8 mouse cellular contexts compared by ENCODE assay signal in the genomic region with DNA sequence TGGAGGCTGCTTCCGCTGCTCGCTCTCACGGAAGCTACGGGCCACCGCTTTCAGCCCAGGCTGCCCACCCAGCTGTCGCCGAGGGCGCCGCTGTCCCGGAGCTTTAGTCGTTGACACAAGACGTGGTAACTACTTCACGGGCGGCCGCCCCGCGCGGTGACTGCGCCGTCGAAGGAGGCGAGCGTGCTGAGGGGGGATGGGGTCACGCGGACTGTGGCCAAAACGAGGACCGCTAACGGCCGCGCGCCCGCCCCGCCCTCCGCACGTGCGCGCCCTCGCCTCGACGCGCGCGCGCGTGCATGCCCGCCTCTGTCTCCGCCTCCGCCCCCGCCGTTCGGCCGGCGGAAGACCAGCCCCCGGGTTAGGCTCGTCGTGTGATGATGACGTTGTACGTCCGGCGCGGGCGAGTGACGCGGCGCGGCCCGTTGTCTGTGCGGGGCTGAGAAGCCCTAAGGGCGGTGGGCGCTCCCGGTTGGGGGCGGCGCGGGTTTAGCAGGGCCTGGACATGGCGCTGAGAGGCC. TPM values are rescaled to one million over a fixed set of nuclear protein-coding genes. Genes with fewer than 3 reads are reported as not detected.
DNase-seq lines count a peak whose midpoint lies in the region; ATAC-seq and TF ChIP-seq lines count a peak whose summit lies in the region.

TSS of gene Phf7 (minus strand) at position 234 of the 521 bp plus-strand sequence.
TSS of gene Bap1 (plus strand) at position 367 of the 521 bp plus-strand sequence.

- peak; percentile 80 for ATAC-seq in CD4-positive, CD25-positive, alpha-beta regulatory T cell, adult 4 months
- peak; percentile 84 for ATAC-seq in erythroid progenitor cell, adult 5-6 weeks (replicated peaks; ENCODE audit: low FRiP score, poor library complexity, severe bottlenecking)
- peak; percentile 87 for ATAC-seq in heart, embryonic 13.5 days (ENCODE audit: extremely low read depth, insufficient number of reproducible peaks, low FRiP score, low TSS enrichment)
- peak; percentile 94 for ATAC-seq in kidney, postnatal 0 days (replicated peaks; ENCODE audit: low FRiP score, low read depth)
- peak; percentile 87 for ATAC-seq in liver, embryonic 11.5 days (replicated peaks; ENCODE audit: low FRiP score)

- H3K4me1 ChIP-seq in brown adipose tissue, adult 24 weeks (ENCODE audit: control insufficient read depth, insufficient read depth, insufficient read length, low read length), result no peaks in the 10 kb centered on the region; the same call in 1 of the 2 replicates
- H3K4me1 ChIP-seq in heart, embryonic 13.5 days, result peaks cover 32% of the 10 kb centered on the region
- 0 out of 2 replicates have a peak, but pooled peaks cover 3% of the 10 kb centered on the region for H3K4me1 ChIP-seq in kidney, postnatal 0 days (replicated peaks; ENCODE audit: insufficient read depth, low read length)
- peaks cover 14% of the 10 kb centered on the region for H3K4me1 ChIP-seq in liver, embryonic 11.5 days (replicated peaks; ENCODE audit: control insufficient read depth, insufficient read depth, low read length)

- peak within 1 kb of the TSS; percentile 87 for H3K4me2 ChIP-seq in heart, embryonic 13.5 days
- peak within 1 kb of the TSS; percentile 83 for H3K4me2 ChIP-seq in kidney, postnatal 0 days (ENCODE audit: low read length)
- peak within 1 kb of the TSS; percentile 81 for H3K4me2 ChIP-seq in liver, embryonic 11.5 days
- peak within 1 kb of the TSS; percentile 90 for H3K4me2 ChIP-seq in myocyte (ENCODE audit: low read depth)

- peak within 1 kb of the TSS; percentile 85 for H3K4me3 ChIP-seq in brown adipose tissue, adult 24 weeks (ENCODE audit: insufficient read depth, low read depth, low read length)
- H3K4me3 ChIP-seq in heart, embryonic 13.5 days, result peak within 1 kb of the TSS; percentile 71
- peak within 1 kb of the TSS; percentile 99 for H3K4me3 ChIP-seq in kidney, postnatal 0 days (replicated peaks; ENCODE audit: low read depth, low read length)
- peak within 1 kb of the TSS; percentile 71 for H3K4me3 ChIP-seq in liver, embryonic 11.5 days (ENCODE audit: low read depth, low read length)
- H3K4me3 ChIP-seq in myocyte, result peak within 1 kb of the TSS; percentile 89

- peak; percentile 96 for DNase-seq in kidney, postnatal 0 days (ENCODE audit: low spot score)
- peak; percentile 97 for DNase-seq in liver, embryonic 11.5 days (ENCODE audit: low spot score)
- DNase-seq in spleen, postnatal 4 days (ENCODE audit: low spot score in 2 of 2), result peak; percentile 95 to 98

- H3ac ChIP-seq in myocyte (ENCODE audit: control insufficient read depth, insufficient read length), result peak within 1 kb of the TSS; percentile 69

- peak within 1 kb of the TSS; percentile 94 for H3K9ac ChIP-seq in heart, embryonic 13.5 days
- H3K9ac ChIP-seq in kidney, postnatal 0 days (ENCODE audit: low read depth, low read length), result peak within 1 kb of the TSS; percentile 99
- H3K9ac ChIP-seq in liver, embryonic 11.5 days (ENCODE audit: low read depth, low read length), result peak within 1 kb of the TSS; percentile 81

- under 1% methylated on average over 75 of the region's 75 CpGs for WGBS in heart, embryonic 13.5 days
- WGBS in kidney, postnatal 0 days, result under 1% methylated on average over 74 of the region's 75 CpGs
- under 1% methylated on average over 72 of the region's 75 CpGs for WGBS in liver, embryonic 11.5 days

- peak; percentile 14; the same call in 1 of the 2 replicates for TF ChIP-seq CTCF in kidney, postnatal 0 days (IDR thresholded peaks at IDR 0.05; ENCODE audit: low read depth)

- peaks cover 38% of the 10 kb centered on the region for H3K36me3 ChIP-seq in heart, embryonic 13.5 days
- peaks cover 34% of the 10 kb centered on the region for H3K36me3 ChIP-seq in kidney, postnatal 0 days (ENCODE audit: insufficient read depth, low read length)
- H3K36me3 ChIP-seq in liver, embryonic 11.5 days (ENCODE audit: control insufficient read depth, insufficient read depth, low read length), result peaks cover 28% of the 10 kb centered on the region
- H3K36me3 ChIP-seq in myocyte (ENCODE audit: control insufficient read depth, insufficient read depth), result peaks cover 30% of the 10 kb centered on the region

- peaks cover 21% of the 10 kb centered on the region for H3K79me2 ChIP-seq in myocyte (ENCODE audit: control insufficient read depth, insufficient read depth)

- peak; percentile 96 for TF ChIP-seq POLR2A in myocyte (IDR thresholded peaks at IDR 0.05; ENCODE audit: insufficient read length, low read depth)

- no peaks in the 10 kb centered on the region for H3K9me3 ChIP-seq in heart, embryonic 13.5 days
- no peaks in the 10 kb centered on the region for H3K9me3 ChIP-seq in kidney, postnatal 0 days (replicated peaks; ENCODE audit: low read length)
- no peaks in the 10 kb centered on the region for H3K9me3 ChIP-seq in liver, embryonic 11.5 days (ENCODE audit: control insufficient read depth, low read length)

- H3K27me3 ChIP-seq in heart, embryonic 13.5 days (replicated peaks), result no peaks in the 10 kb centered on the region
- H3K27me3 ChIP-seq in kidney, postnatal 0 days (ENCODE audit: insufficient read depth, low read length), result no peaks in the 10 kb centered on the region
- H3K27me3 ChIP-seq in liver, embryonic 11.5 days (replicated peaks; ENCODE audit: control insufficient read depth, insufficient read depth, low read length), result no peaks in the 10 kb centered on the region
- H3K27me3 ChIP-seq in myocyte (ENCODE audit: control insufficient read depth, insufficient read depth, insufficient read length), result no peaks in the 10 kb centered on the region

- H3K27ac ChIP-seq in brown adipose tissue, adult 24 weeks (replicated peaks; ENCODE audit: low read depth, low read length), result peak within 1 kb of the TSS; percentile 96
- H3K27ac ChIP-seq in heart, embryonic 13.5 days (replicated peaks), result peak within 1 kb of the TSS; percentile 95
- peak within 1 kb of the TSS; percentile 90 for H3K27ac ChIP-seq in kidney, postnatal 0 days
- peak within 1 kb of the TSS; percentile 91 for H3K27ac ChIP-seq in liver, embryonic 11.5 days (ENCODE audit: low read depth, low read length)

TF ChIP-seq in myocyte, 11 proteins besides CTCF, POLR2A, EP300 and RAD21:
- TF ChIP-seq MAX (IDR thresholded peaks at IDR 0.05; ENCODE audit: low read depth) (no peak), TCF12 (IDR thresholded peaks at IDR 0.05; ENCODE audit: insufficient read depth, poor library complexity, severe bottlenecking) (no peak), MYOG (IDR thresholded peaks at IDR 0.05; ENCODE audit: control insufficient read depth in 1 of 3, insufficient read depth in 1 of 3, insufficient read length in 2 of 3, low read depth in 2 of 3) (peak in 2 of 3 experiments; percentile 2 to 66), POLR2AphosphoS2 (IDR thresholded peaks at IDR 0.05; ENCODE audit: insufficient read length, low read depth) (peak; percentile 81), REST (IDR thresholded peaks at IDR 0.05; ENCODE audit: insufficient read depth, insufficient read length) (peak; percentile 27), SRF (IDR thresholded peaks at IDR 0.05; ENCODE audit: control insufficient read depth, insufficient read length, low read depth) (peak; percentile 83), MYOD1 (IDR thresholded peaks at IDR 0.05; ENCODE audit: control insufficient read depth in 1 of 3, insufficient read length in 2 of 3, low read depth in 2 of 3) (peak in 2 of 3 experiments; percentile 20 to 35)

RNA-seq across cellular contexts. Expression of gene Phf7, which starts in this region (rescaled TPM):
- 10 to 100 TPM; 11.8 to 12.2 TPM for polyA plus RNA-seq in CD4-positive, CD25-positive, alpha-beta regulatory T cell, adult 4 months (2017; shearing (Covaris generic))
- 7.3 and 9.9 TPM in 2 replicates for polyA plus RNA-seq in brown adipose tissue, adult 24 weeks (2012; ENCODE audit: insufficient read depth, insufficient read length, missing spikeins)
- 2.1 and 7.2 TPM in 2 replicates for total RNA-seq in erythroid progenitor cell, adult 5-6 weeks (2015; ENCODE audit: low replicate concordance)
- 3.1 and 4.4 TPM in 2 replicates for total RNA-seq in erythroid progenitor cell, adult 5-6 weeks (2017; ENCODE audit: low replicate concordance)
- 7.8 and 8.2 TPM in 2 replicates for polyA plus RNA-seq in heart, embryonic 13.5 days (2015; fragmentation: Nextera tagmentation; extraction: Ambion mirVana)
- 16.8 and 18.1 TPM in 2 replicates for polyA plus RNA-seq in kidney, postnatal 0 days (2015; fragmentation: Nextera tagmentation; extraction: Ambion mirVana)
- polyA plus RNA-seq in liver, embryonic 11.5 days (2014; fragmentation: Nextera tagmentation; extraction: Ambion mirVana), result 14.9 and 15.0 TPM in 2 replicates
- 5.4 TPM for polyA plus RNA-seq in myocyte (2012; fragmentation: generic; extraction: Trizol)

RNA-seq across cellular contexts. Expression of gene Bap1, which starts in this region (rescaled TPM):
- polyA plus RNA-seq in CD4-positive, CD25-positive, alpha-beta regulatory T cell, adult 4 months (2017; shearing (Covaris generic)), result 10 to 100 TPM; 26.4 to 36.3 TPM
- polyA plus RNA-seq in brown adipose tissue, adult 24 weeks (2012; ENCODE audit: insufficient read depth, insufficient read length, missing spikeins), result 17.8 and 22.0 TPM in 2 replicates
- 15.5 and 23.8 TPM in 2 replicates for total RNA-seq in erythroid progenitor cell, adult 5-6 weeks (2015; ENCODE audit: low replicate concordance)
- total RNA-seq in erythroid progenitor cell, adult 5-6 weeks (2017; ENCODE audit: low replicate concordance), result 42.6 and 58.7 TPM in 2 replicates
- 52.0 and 59.1 TPM in 2 replicates for polyA plus RNA-seq in heart, embryonic 13.5 days (2015; fragmentation: Nextera tagmentation; extraction: Ambion mirVana)
- polyA plus RNA-seq in kidney, postnatal 0 days (2015; fragmentation: Nextera tagmentation; extraction: Ambion mirVana), result 57.8 and 63.4 TPM in 2 replicates
- polyA plus RNA-seq in liver, embryonic 11.5 days (2014; fragmentation: Nextera tagmentation; extraction: Ambion mirVana), result 77.2 and 84.4 TPM in 2 replicates
- 42.6 TPM for polyA plus RNA-seq in myocyte (2012; fragmentation: generic; extraction: Trizol)

Comparison
In these comparisons a context has a peak if more than half of its experiments do, and no peak if none do; other contexts are left out.
1. Peak in every context shown above with its lines: DNase-seq, ATAC-seq, H3K4me3 ChIP-seq and H3K27ac ChIP-seq.